23 mouse cellular contexts compared by ENCODE assay signal in the genomic region with DNA sequence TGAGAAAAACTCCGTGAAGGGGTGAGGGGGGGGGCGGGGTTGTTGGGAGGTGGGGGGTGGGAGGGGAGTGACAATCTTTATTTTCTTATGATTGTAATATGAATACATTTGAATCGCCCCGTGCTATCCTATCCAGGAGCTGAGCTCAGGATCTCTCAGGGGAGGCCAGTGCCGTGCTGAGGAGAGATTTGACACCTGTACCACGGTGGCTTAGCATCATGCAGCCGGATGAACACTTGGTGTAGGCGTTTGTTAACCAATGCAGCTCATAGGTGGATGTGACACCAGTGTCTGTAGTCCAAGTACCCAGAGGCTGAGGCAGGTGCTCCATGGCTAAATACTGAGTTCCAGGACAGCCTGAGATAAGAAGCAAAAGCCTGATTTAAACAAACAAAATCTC.
DNase-seq lines count a peak whose midpoint lies in the region; ATAC-seq and TF ChIP-seq lines count a peak whose summit lies in the region.
"Had no signal": no experiment of that assay in that cellular context is flagged by ENCODE, and none has a peak within 500 bp of the region (broad histone marks: within the 10 kb centered on the region; RNA-seq: fewer than 3 reads in every experiment).

No protein-coding gene starts in this region.

- no peaks in the 10 kb centered on the region for H3K36me3 ChIP-seq in intestine, embryonic 14.5 days (ENCODE audit: control insufficient read depth, insufficient read depth, low read length)
- no peaks in the 10 kb centered on the region for H3K36me3 ChIP-seq in intestine, embryonic 15.5 days
- no peaks in the 10 kb centered on the region for H3K36me3 ChIP-seq in liver, embryonic 11.5 days (ENCODE audit: control insufficient read depth, insufficient read depth, low read length)
- H3K36me3 ChIP-seq in liver, postnatal 0 days (replicated peaks; ENCODE audit: insufficient read depth, low read length), result no peaks in the 10 kb centered on the region
- H3K36me3 ChIP-seq in midbrain, embryonic 14.5 days (ENCODE audit: control insufficient read depth, insufficient read depth, low read length), result no peaks in the 10 kb centered on the region
- no peaks in the 10 kb centered on the region for H3K36me3 ChIP-seq in midbrain, embryonic 16.5 days (ENCODE audit: control insufficient read depth, insufficient read depth, low read length)
- H3K36me3 ChIP-seq: forebrain, embryonic 15.5 days had no signal

- ATAC-seq in intestine, embryonic 14.5 days (replicated peaks; ENCODE audit: low FRiP score, low TSS enrichment, low read depth), result 0 out of 2 replicates have a peak, but pooled peaks have one; percentile 50
- ATAC-seq in intestine, embryonic 15.5 days, result no peak
- 0 out of 2 replicates have a peak, but pooled peaks have one; percentile 15 for ATAC-seq in liver, embryonic 11.5 days (replicated peaks; ENCODE audit: low FRiP score)
- no peak for ATAC-seq in liver, postnatal 0 days
- ATAC-seq in midbrain, embryonic 14.5 days (ENCODE audit: low FRiP score, low TSS enrichment), result 0 out of 2 replicates have a peak, but pooled peaks have one; percentile 17
- ATAC-seq in midbrain, embryonic 16.5 days, result no peak; the same call in 1 of the 2 replicates
- ATAC-seq: activated CD4-positive, CD25-positive, alpha-beta regulatory T cell, adult 4 months; forebrain, embryonic 15.5 days had no signal

- no peaks in the 10 kb centered on the region for H3K27me3 ChIP-seq in intestine, embryonic 14.5 days (replicated peaks; ENCODE audit: control insufficient read depth, insufficient read depth, low read length)
- no peaks in the 10 kb centered on the region for H3K27me3 ChIP-seq in intestine, embryonic 15.5 days (replicated peaks)
- H3K27me3 ChIP-seq in liver, embryonic 11.5 days (replicated peaks; ENCODE audit: control insufficient read depth, insufficient read depth, low read length), result no peaks in the 10 kb centered on the region
- H3K27me3 ChIP-seq in liver, postnatal 0 days (ENCODE audit: insufficient read depth, low read length), result no peaks in the 10 kb centered on the region
- H3K27me3 ChIP-seq in midbrain, embryonic 14.5 days (ENCODE audit: control insufficient read depth, insufficient read depth, low read length), result no peaks in the 10 kb centered on the region
- no peaks in the 10 kb centered on the region for H3K27me3 ChIP-seq in midbrain, embryonic 16.5 days (ENCODE audit: control insufficient read depth, insufficient read depth, low read depth, low read length)
- H3K27me3 ChIP-seq: forebrain, embryonic 15.5 days; megakaryocyte, embryonic 14.5 days had no signal

- no peak overlapping the region for H3K9ac ChIP-seq in intestine, embryonic 14.5 days (ENCODE audit: low read length)
- H3K9ac ChIP-seq in intestine, embryonic 15.5 days, result no peak overlapping the region
- no peak overlapping the region for H3K9ac ChIP-seq in liver, embryonic 11.5 days (ENCODE audit: low read depth, low read length)
- no peak overlapping the region for H3K9ac ChIP-seq in liver, postnatal 0 days (replicated peaks)
- H3K9ac ChIP-seq in midbrain, embryonic 14.5 days (replicated peaks; ENCODE audit: low read length), result no peak overlapping the region
- H3K9ac ChIP-seq in midbrain, embryonic 16.5 days (ENCODE audit: low read depth, low read length), result no peak overlapping the region
- H3K9ac ChIP-seq: forebrain, embryonic 15.5 days; hindbrain, embryonic 14.5 days; liver, embryonic 14.5 days had no signal

- no peak overlapping the region for H3K27ac ChIP-seq in intestine, embryonic 14.5 days (ENCODE audit: low read depth)
- no peak overlapping the region for H3K27ac ChIP-seq in intestine, embryonic 15.5 days
- no peak overlapping the region for H3K27ac ChIP-seq in liver, embryonic 11.5 days (ENCODE audit: low read depth, low read length)
- H3K27ac ChIP-seq in liver, postnatal 0 days (ENCODE audit: low read depth), result no peak overlapping the region
- H3K27ac ChIP-seq in midbrain, embryonic 14.5 days (replicated peaks; ENCODE audit: low read depth, low read length), result no peak overlapping the region
- no peak overlapping the region for H3K27ac ChIP-seq in midbrain, embryonic 16.5 days (ENCODE audit: low read length)
- H3K27ac ChIP-seq: forebrain, embryonic 15.5 days; hindbrain, embryonic 14.5 days; liver, embryonic 14.5 days had no signal

- H3K4me3 ChIP-seq in intestine, embryonic 14.5 days (ENCODE audit: low read depth, low read length), result no peak overlapping the region
- no peak overlapping the region for H3K4me3 ChIP-seq in intestine, embryonic 15.5 days (replicated peaks)
- H3K4me3 ChIP-seq in liver, embryonic 11.5 days (ENCODE audit: low read depth, low read length), result no peak overlapping the region
- H3K4me3 ChIP-seq in liver, postnatal 0 days (ENCODE audit: low read depth, low read length), result no peak overlapping the region
- H3K4me3 ChIP-seq in midbrain, embryonic 14.5 days (replicated peaks; ENCODE audit: low read depth, low read length), result no peak overlapping the region
- no peak overlapping the region for H3K4me3 ChIP-seq in midbrain, embryonic 16.5 days (ENCODE audit: low read depth, low read length)
- H3K4me3 ChIP-seq: forebrain, embryonic 15.5 days; megakaryocyte, embryonic 14.5 days had no signal

- WGBS in intestine, embryonic 14.5 days, result 17% methylated on average over 8 of the region's 8 CpGs
- WGBS in intestine, embryonic 15.5 days, result 12% methylated on average over 8 of the region's 8 CpGs
- 29% methylated on average over 8 of the region's 8 CpGs for WGBS in liver, embryonic 11.5 days
- WGBS in liver, postnatal 0 days (ENCODE audit: insufficient replicate concordance), result 30% methylated on average over 8 of the region's 8 CpGs
- 16% methylated on average over 8 of the region's 8 CpGs for WGBS in midbrain, embryonic 14.5 days
- WGBS in midbrain, embryonic 16.5 days, result 18% methylated on average over 8 of the region's 8 CpGs

- DNase-seq in heart, adult 11 months, result peak; percentile 59
- DNase-seq in heart, postnatal 4 days, result no peak
- DNase-seq in intestine, embryonic 14.5 days (ENCODE audit: low spot score), result no peak
- DNase-seq in liver, embryonic 11.5 days (ENCODE audit: low spot score), result no peak
- no peak for DNase-seq in liver, postnatal 0 days
- no peak for DNase-seq in midbrain, embryonic 14.5 days
- DNase-seq: adrenal gland, adult 8-10 months; cerebellum, adult 11-12 months; cerebellum, postnatal 14 days; gastrocnemius, postnatal 14 days; heart, adult 18-20 months; heart, postnatal 10 days; kidney, postnatal 25 days; lung, postnatal 10 days; thymus, adult 18-20 months; thymus, postnatal 36 days had no signal

- TF ChIP-seq CTCF in liver, postnatal 0 days (IDR thresholded peaks at IDR 0.05; ENCODE audit: low read depth), result no peak

- H3K4me2 ChIP-seq in intestine, embryonic 14.5 days (ENCODE audit: low read length), result no peak overlapping the region
- H3K4me2 ChIP-seq in intestine, embryonic 15.5 days (replicated peaks), result no peak overlapping the region; the same call in 1 of the 2 replicates
- no peak overlapping the region for H3K4me2 ChIP-seq in liver, embryonic 11.5 days
- H3K4me2 ChIP-seq in liver, postnatal 0 days (ENCODE audit: low read depth, low read length), result no peak overlapping the region
- no peak overlapping the region for H3K4me2 ChIP-seq in midbrain, embryonic 14.5 days (ENCODE audit: low read length)
- H3K4me2 ChIP-seq in midbrain, embryonic 16.5 days (ENCODE audit: low read length), result no peak overlapping the region
- H3K4me2 ChIP-seq: forebrain, embryonic 15.5 days; hindbrain, embryonic 14.5 days had no signal

- H3K4me1 ChIP-seq in intestine, embryonic 14.5 days (replicated peaks; ENCODE audit: control insufficient read depth, insufficient read depth, low read length), result 0 out of 2 replicates have a peak, but pooled peaks cover 2% of the 10 kb centered on the region
- H3K4me1 ChIP-seq in intestine, embryonic 15.5 days (replicated peaks), result no peaks in the 10 kb centered on the region
- H3K4me1 ChIP-seq in liver, embryonic 11.5 days (replicated peaks; ENCODE audit: control insufficient read depth, insufficient read depth, low read length), result no peaks in the 10 kb centered on the region
- no peaks in the 10 kb centered on the region for H3K4me1 ChIP-seq in liver, postnatal 0 days (ENCODE audit: insufficient read depth)
- H3K4me1 ChIP-seq in midbrain, embryonic 14.5 days (ENCODE audit: control insufficient read depth, insufficient read depth, low read length), result no peaks in the 10 kb centered on the region
- H3K4me1 ChIP-seq in midbrain, embryonic 16.5 days (ENCODE audit: control insufficient read depth, insufficient read depth, low read length), result no peaks in the 10 kb centered on the region
- H3K4me1 ChIP-seq: forebrain, embryonic 15.5 days; megakaryocyte, embryonic 14.5 days had no signal

- TF ChIP-seq EP300 in liver, postnatal 0 days (IDR thresholded peaks at IDR 0.05; ENCODE audit: low read depth), result no peak

- H3K9me3 ChIP-seq in intestine, embryonic 14.5 days (ENCODE audit: control insufficient read depth, low read length), result no peaks in the 10 kb centered on the region
- H3K9me3 ChIP-seq in intestine, embryonic 15.5 days, result no peaks in the 10 kb centered on the region
- no peaks in the 10 kb centered on the region for H3K9me3 ChIP-seq in liver, embryonic 11.5 days (ENCODE audit: control insufficient read depth, low read length)
- no peaks in the 10 kb centered on the region for H3K9me3 ChIP-seq in liver, postnatal 0 days (ENCODE audit: low read length)
- no peaks in the 10 kb centered on the region for H3K9me3 ChIP-seq in midbrain, embryonic 14.5 days (ENCODE audit: control insufficient read depth, low read length)
- H3K9me3 ChIP-seq in midbrain, embryonic 16.5 days (replicated peaks; ENCODE audit: control insufficient read depth, low read length, poor library complexity, severe bottlenecking), result no peaks in the 10 kb centered on the region
- H3K9me3 ChIP-seq: forebrain, embryonic 15.5 days had no signal

Comparison
In these comparisons a context has a peak if more than half of its experiments do, and no peak if none do; other contexts are left out.
1. ATAC-seq: peak in intestine, embryonic 14.5 days (single experiment), liver, embryonic 11.5 days (single experiment) and midbrain, embryonic 14.5 days (single experiment); none in intestine, embryonic 15.5 days (single experiment), liver, postnatal 0 days (single experiment) and midbrain, embryonic 16.5 days (single experiment).